Mouse (Mus musculus): Measurements from ENCODE around the gene Emc10. TPM values are rescaled to one million over a fixed set of nuclear protein-coding genes. Genes with fewer than 3 reads are reported as not detected.

Gene Emc10
- polyA plus RNA-seq, 1 experiment from 2014 or later, result 149 TPM

- Histone ChIP-seq H3K36me3 (no peaks in the 10 kb centered on the region), H3K4me1 (peaks cover 29% of the 10 kb centered on the region), H3K4me3 (replicated peaks) (no peak overlapping the region), H3K4me2 (replicated peaks) (no peak overlapping the region), H3K9ac (no peak overlapping the region), H3K9me3 (replicated peaks) (no peaks in the 10 kb centered on the region), H3K27me3 (peaks cover 30% of the 10 kb centered on the region), H3K27ac (replicated peaks) (no peak overlapping the region)
- ATAC-seq (ENCODE audit: insufficient number of reproducible peaks, low FRiP score, low TSS enrichment, low read depth), result no peak
- 27% methylated on average over 5 of the region's 5 CpGs for WGBS
These were observed 21.2 kb downstream of the Emc10 start for GRCm38 (mm10) chr7:44475046-44475614.

DNA sequence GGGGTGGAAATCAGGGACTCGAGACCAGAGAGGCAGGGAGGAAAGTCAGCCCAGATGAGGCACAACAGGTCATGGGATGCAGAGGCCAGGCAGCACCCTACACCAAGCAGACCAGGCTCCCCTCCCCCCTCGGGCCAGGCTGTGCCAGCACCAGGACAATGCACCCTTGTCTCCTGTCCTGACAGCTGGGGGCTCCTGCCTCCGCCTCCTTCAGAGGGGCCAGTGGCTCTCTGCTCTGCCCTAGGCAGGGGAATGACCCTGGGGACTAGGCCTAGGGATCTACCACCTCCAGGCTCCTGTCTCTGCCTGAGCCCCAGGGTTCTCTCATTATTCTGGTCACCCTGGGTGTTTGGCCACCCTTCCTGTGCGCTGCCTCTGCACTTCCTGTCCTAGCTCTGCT lies 21.9 kb downstream of the Emc10 start:
- peaks cover 29% of the 10 kb centered on the region for H3K27me3 ChIP-seq
- no peaks in the 10 kb centered on the region for H3K9me3 ChIP-seq (replicated peaks)
- H3K36me3 ChIP-seq, result peaks cover 3% of the 10 kb centered on the region; the same call in 1 of the 2 replicates
- H3K9ac ChIP-seq, result no peak overlapping the region
- peak; percentile 55; the same call in 1 of the 2 replicates for ATAC-seq (ENCODE audit: insufficient number of reproducible peaks, low FRiP score, low TSS enrichment, low read depth)
- 0 out of 2 replicates have a peak overlapping the region, but pooled peaks have one; percentile 10 for H3K4me2 ChIP-seq (replicated peaks)
- 0 out of 2 replicates have a peak overlapping the region, but pooled peaks have one; percentile 6 for H3K4me3 ChIP-seq (replicated peaks)
- peak overlapping the region; percentile 28; the same call in 1 of the 2 replicates for H3K27ac ChIP-seq (replicated peaks)
- 11% methylated on average over 4 of the region's 4 CpGs for WGBS
- peaks cover 29% of the 10 kb centered on the region for H3K4me1 ChIP-seq

GRCm38 (mm10) chr7:44472961-44473646 lies 23.2 kb downstream of the Emc10 start:
- Histone ChIP-seq H3K36me3 (peaks cover 4% of the 10 kb centered on the region; the same call in 1 of the 2 replicates), H3K9me3 (replicated peaks) (no peaks in the 10 kb centered on the region), H3K4me1 (peaks cover 41% of the 10 kb centered on the region), H3K4me3 (replicated peaks) (no peak overlapping the region), H3K27ac (replicated peaks) (peak overlapping the region; percentile 25; the same call in 1 of the 2 replicates), H3K9ac (no peak overlapping the region), H3K27me3 (peaks cover 26% of the 10 kb centered on the region), H3K4me2 (replicated peaks) (no peak overlapping the region)
- WGBS, result 42% methylated on average over 9 of the region's 9 CpGs
- ATAC-seq (ENCODE audit: insufficient number of reproducible peaks, low FRiP score, low TSS enrichment, low read depth), result peak; percentile 39

DNA sequence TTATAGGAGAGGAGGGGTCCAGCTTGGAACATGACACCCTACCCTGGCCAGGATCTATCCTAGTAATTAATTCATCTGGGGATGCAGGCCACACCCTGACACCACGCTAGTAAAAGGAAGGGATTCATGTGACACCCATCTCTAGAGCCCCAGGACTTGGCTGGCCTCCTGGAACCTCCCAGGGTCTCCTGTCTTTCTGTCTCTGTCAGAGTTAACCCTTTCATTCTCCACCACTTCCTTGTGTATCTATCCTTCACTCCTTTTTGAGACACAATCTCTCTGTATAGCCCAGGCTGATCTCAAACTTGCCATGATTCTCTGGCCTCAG lies 23.8 kb downstream of the Emc10 start:
- no peak overlapping the region for H3K4me2 ChIP-seq (replicated peaks)
- WGBS, result 0% methylated on average over 1 of the region's 1 CpGs
- H3K27me3 ChIP-seq, result peaks cover 26% of the 10 kb centered on the region
- H3K9me3 ChIP-seq (replicated peaks), result no peaks in the 10 kb centered on the region
- H3K27ac ChIP-seq (replicated peaks), result peak overlapping the region; percentile 51; the same call in 1 of the 2 replicates
- H3K9ac ChIP-seq, result no peak overlapping the region
- ATAC-seq (ENCODE audit: insufficient number of reproducible peaks, low FRiP score, low TSS enrichment, low read depth), result peak; percentile 1; the same call in 1 of the 2 replicates
- peaks cover 4% of the 10 kb centered on the region; the same call in 1 of the 2 replicates for H3K36me3 ChIP-seq
- H3K4me1 ChIP-seq, result peaks cover 41% of the 10 kb centered on the region
- no peak overlapping the region for H3K4me3 ChIP-seq (replicated peaks)

- Histone ChIP-seq H3K27me3 (peaks cover 24% of the 10 kb centered on the region), H3K36me3 (peaks cover 4% of the 10 kb centered on the region; the same call in 1 of the 2 replicates), H3K4me1 (peaks cover 45% of the 10 kb centered on the region), H3K4me2 (replicated peaks) (no peak overlapping the region), H3K4me3 (replicated peaks) (no peak overlapping the region), H3K9ac (no peak overlapping the region), H3K9me3 (replicated peaks) (no peaks in the 10 kb centered on the region), H3K27ac (replicated peaks) (peak overlapping the region; percentile 51; the same call in 1 of the 2 replicates)
- ATAC-seq (ENCODE audit: insufficient number of reproducible peaks, low FRiP score, low TSS enrichment, low read depth), result peak; percentile 12; the same call in 1 of the 2 replicates
- 29% methylated on average over 6 of the region's 6 CpGs for WGBS
These were observed 24.3 kb downstream of the Emc10 start for GRCm38 (mm10) chr7:44471880-44472557.

DNA sequence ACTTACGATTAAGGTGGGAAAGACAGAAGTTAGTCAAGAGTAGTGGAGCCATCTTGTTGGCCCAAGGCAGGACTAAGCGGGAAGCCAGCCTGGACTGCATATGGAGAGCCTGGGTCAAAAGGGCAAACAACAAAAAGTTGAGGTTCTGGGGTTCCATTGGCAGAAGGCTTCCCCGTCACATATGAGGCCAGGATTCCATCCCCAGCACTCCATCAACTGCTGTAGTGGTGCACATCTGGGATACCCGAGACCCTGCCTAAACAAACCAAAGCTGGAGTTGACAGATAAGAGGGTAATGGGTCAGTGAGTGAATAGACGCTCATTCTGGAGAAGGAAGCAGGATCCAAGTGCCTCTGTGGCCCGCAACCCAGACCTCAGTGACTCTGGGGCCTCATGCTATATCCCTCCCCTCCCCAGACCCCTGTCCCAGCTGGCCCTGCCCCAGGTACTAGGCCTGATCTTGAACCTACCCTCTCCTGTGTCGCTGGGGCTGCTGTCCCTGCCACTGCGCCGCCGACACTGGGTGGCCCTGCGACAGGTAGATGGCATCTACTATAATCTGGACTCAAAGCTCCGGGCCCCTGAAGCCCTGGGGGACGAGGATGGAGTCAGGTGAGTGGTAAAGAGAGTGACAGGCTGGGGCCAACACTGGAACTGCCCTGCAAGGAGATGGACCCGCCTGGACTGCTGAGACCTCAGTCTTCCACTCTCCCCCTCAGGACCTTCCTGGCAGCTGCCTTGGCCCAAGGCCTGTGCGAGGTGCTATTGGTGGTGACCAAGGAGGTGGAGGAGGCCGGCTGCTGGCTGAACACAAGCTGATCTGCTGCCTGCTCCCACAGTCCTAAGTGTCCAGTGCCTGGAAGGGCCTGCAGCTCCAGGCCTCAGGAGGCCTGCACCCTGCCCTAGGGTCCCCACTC lies 25.4 kb downstream of the Emc10 start:
- peaks cover 4% of the 10 kb centered on the region; the same call in 1 of the 2 replicates for H3K36me3 ChIP-seq
- H3K4me1 ChIP-seq, result peaks cover 47% of the 10 kb centered on the region
- no peak overlapping the region for H3K4me3 ChIP-seq (replicated peaks)
- H3K9me3 ChIP-seq (replicated peaks), result no peaks in the 10 kb centered on the region
- ATAC-seq (ENCODE audit: insufficient number of reproducible peaks, low FRiP score, low TSS enrichment, low read depth), result no peak
- H3K27ac ChIP-seq (replicated peaks), result peak overlapping the region; percentile 8; the same call in 1 of the 2 replicates
- WGBS, result 80% methylated on average over 16 of the region's 16 CpGs
- no peak overlapping the region for H3K9ac ChIP-seq
- H3K4me2 ChIP-seq (replicated peaks), result no peak overlapping the region
- H3K27me3 ChIP-seq, result peaks cover 19% of the 10 kb centered on the region

GRCm38 (mm10) chr7:44469677-44470675 lies 26.4 kb downstream of the Emc10 start:
- peaks cover 43% of the 10 kb centered on the region for H3K4me1 ChIP-seq
- H3K4me3 ChIP-seq (replicated peaks), result no peak overlapping the region
- no peak overlapping the region for H3K27ac ChIP-seq (replicated peaks)
- H3K36me3 ChIP-seq, result peaks cover 4% of the 10 kb centered on the region; the same call in 1 of the 2 replicates
- peaks cover 11% of the 10 kb centered on the region for H3K27me3 ChIP-seq
- WGBS, result 89% methylated on average over 16 of the region's 16 CpGs
- no peak overlapping the region for H3K9ac ChIP-seq
- no peak for ATAC-seq (ENCODE audit: insufficient number of reproducible peaks, low FRiP score, low TSS enrichment, low read depth)
- H3K9me3 ChIP-seq (replicated peaks), result no peaks in the 10 kb centered on the region
- no peak overlapping the region for H3K4me2 ChIP-seq (replicated peaks)

DNA sequence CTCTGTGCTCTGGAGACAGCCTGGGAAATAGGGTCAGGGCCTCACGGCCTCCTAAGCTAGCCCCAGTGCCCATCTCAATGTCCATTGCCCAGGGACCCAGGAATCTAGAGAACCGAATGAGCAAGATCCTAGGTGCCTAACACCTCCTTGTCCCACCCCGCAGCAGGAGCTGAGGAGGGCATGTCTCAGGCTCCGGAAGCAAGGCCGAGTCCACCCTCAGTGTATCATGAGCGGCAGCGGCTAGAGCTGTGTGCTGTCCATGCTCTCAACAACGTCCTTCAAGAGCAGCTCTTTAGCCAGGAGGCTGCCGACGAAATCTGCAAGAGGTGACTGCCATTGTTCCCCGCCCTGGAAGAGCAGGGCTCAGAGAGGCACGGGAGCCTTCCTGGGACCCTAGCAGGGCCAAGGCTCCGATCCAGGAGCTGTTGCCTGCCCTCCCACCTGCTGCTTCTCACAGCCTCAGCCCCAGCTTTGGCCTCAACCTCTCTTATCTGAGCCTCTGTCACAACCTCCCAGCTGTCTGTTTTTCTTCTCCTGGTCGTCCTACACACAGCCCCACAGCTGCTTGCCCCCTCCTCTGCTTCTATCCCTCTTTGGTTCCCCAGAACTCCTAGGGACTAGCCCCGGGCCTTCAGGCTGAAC lies 27.6 kb downstream of the Emc10 start:
- Histone ChIP-seq H3K4me2 (replicated peaks) (peak overlapping the region; percentile 61), H3K9me3 (replicated peaks) (no peaks in the 10 kb centered on the region), H3K4me3 (replicated peaks) (peak overlapping the region; percentile 86), H3K27me3 (peaks cover 12% of the 10 kb centered on the region), H3K27ac (replicated peaks) (no peak overlapping the region), H3K36me3 (peaks cover 4% of the 10 kb centered on the region; the same call in 1 of the 2 replicates), H3K9ac (peak overlapping the region; percentile 82), H3K4me1 (peaks cover 36% of the 10 kb centered on the region)
- no peak for ATAC-seq (ENCODE audit: insufficient number of reproducible peaks, low FRiP score, low TSS enrichment, low read depth)
- 63% methylated on average over 15 of the region's 15 CpGs for WGBS

DNA sequence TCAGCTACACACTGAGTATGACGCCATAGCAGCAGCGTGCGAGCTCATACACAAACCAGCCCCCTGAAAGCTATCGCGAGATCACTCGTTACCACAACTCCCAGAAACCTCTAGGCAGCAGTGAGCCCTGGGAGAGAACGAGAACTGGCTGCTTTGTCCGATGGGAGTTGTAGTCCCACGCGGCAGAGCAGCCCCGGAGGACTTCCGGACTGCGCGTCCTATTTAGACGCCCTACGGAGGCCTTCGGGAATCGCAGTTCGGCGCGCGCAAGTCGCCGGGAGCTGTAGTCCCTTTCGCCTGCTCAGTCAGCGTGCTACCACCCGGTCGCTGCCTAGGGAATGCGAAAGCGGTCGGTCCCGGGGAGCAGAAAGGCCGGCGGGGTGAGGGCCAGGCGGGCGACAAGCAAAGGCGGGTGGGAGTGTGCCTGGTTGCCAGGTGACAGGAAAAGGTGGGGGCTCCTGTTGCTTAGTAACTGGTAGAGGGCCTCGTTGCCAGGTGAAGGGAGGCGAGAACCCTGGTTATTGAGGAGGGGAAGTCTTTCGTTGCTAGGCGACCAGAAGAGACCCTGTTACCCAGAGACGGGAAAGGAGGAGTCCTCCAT lies 28.4 kb downstream of the Emc10 start, which contains the start of gene Josd2:
Gene Josd2, plus strand, starts transcription at position 170 of the 601 bp plus-strand sequence.
- ATAC-seq (ENCODE audit: insufficient number of reproducible peaks, low FRiP score, low TSS enrichment, low read depth), result peak; percentile 92
- WGBS, result under 1% methylated on average over 42 of the region's 42 CpGs
- peak within 1 kb of the TSS; percentile 85 for H3K27ac ChIP-seq (replicated peaks)
- H3K9ac ChIP-seq, result peak within 1 kb of the TSS; percentile 82
- no peaks in the 10 kb centered on the region for H3K9me3 ChIP-seq (replicated peaks)
- peak within 1 kb of the TSS; percentile 61 for H3K4me2 ChIP-seq (replicated peaks)
- H3K4me1 ChIP-seq, result peaks cover 31% of the 10 kb centered on the region
- H3K36me3 ChIP-seq, result peaks cover 4% of the 10 kb centered on the region; the same call in 1 of the 2 replicates
- H3K27me3 ChIP-seq, result peaks cover 17% of the 10 kb centered on the region
- H3K4me3 ChIP-seq (replicated peaks), result peak within 1 kb of the TSS; percentile 86

Data from embryonic facial prominence, embryonic 15.5 days (tissue).